Mouse (Mus musculus): ENCODE results near the gene Zc3h18. TPM values are rescaled to one million over a fixed set of nuclear protein-coding genes. Genes with fewer than 3 reads are reported as not detected.

The Zc3h18 gene
- polyA plus RNA-seq, 1 experiment = 29.1 TPM

- no peaks in the 10 kb centered on the region for H3K4me1 ChIP-seq (ENCODE audit: control insufficient read depth, insufficient read depth, insufficient read length)
- no peak overlapping the region for H3K27ac ChIP-seq (ENCODE audit: insufficient read depth, low read length)
- H3K4me3 ChIP-seq (ENCODE audit: extremely low read depth, insufficient read depth, insufficient read length) = no peak overlapping the region
- H3K36me3 ChIP-seq (ENCODE audit: control insufficient read depth, insufficient read depth, low read length) = peaks cover 42% of the 10 kb centered on the region
- 96% methylated on average over 9 of the region's 9 CpGs for WGBS
- no peaks in the 10 kb centered on the region for H3K27me3 ChIP-seq (ENCODE audit: control insufficient read depth, insufficient read depth, low read length)
- no peak for DNase-seq (ENCODE audit: low read depth in 1 of 2, low spot score in 2 of 2)
- TF ChIP-seq CTCF (IDR thresholded peaks at IDR 0.05; ENCODE audit: extremely low read depth, insufficient read depth, insufficient read length, insufficient replicate concordance) = no peak
- no peak for TF ChIP-seq POLR2A (IDR thresholded peaks at IDR 0.05; ENCODE audit: low read depth, low read length)
Measured at GRCm38 (mm10) chr8:122414311-122414710, 37.9 kb downstream of the Zc3h18 start.

- TF ChIP-seq CTCF (IDR thresholded peaks at IDR 0.05; ENCODE audit: extremely low read depth, insufficient read depth, insufficient read length, insufficient replicate concordance) (no peak), POLR2A (IDR thresholded peaks at IDR 0.05; ENCODE audit: low read depth, low read length) (no peak)
- H3K4me3 ChIP-seq (ENCODE audit: extremely low read depth, insufficient read depth, insufficient read length) = no peak overlapping the region
- WGBS = 34% methylated on average over 6 of the region's 6 CpGs
- H3K27me3 ChIP-seq (ENCODE audit: control insufficient read depth, insufficient read depth, low read length) = no peaks in the 10 kb centered on the region
- H3K4me1 ChIP-seq (ENCODE audit: control insufficient read depth, insufficient read depth, insufficient read length) = no peaks in the 10 kb centered on the region
- peaks cover 33% of the 10 kb centered on the region for H3K36me3 ChIP-seq (ENCODE audit: control insufficient read depth, insufficient read depth, low read length)
- no peak overlapping the region for H3K27ac ChIP-seq (ENCODE audit: insufficient read depth, low read length)
- DNase-seq (ENCODE audit: low read depth in 1 of 2, low spot score in 2 of 2) = no peak
Measured at GRCm38 (mm10) chr8:122415554-122415953, 39.1 kb downstream of the Zc3h18 start.

- Histone ChIP-seq H3K4me1 (ENCODE audit: control insufficient read depth, insufficient read depth, insufficient read length) (no peaks in the 10 kb centered on the region), H3K4me3 (ENCODE audit: extremely low read depth, insufficient read depth, insufficient read length) (no peak overlapping the region), H3K27ac (ENCODE audit: insufficient read depth, low read length) (0 out of 2 replicates have a peak overlapping the region, but pooled peaks have one; percentile 2), H3K36me3 (ENCODE audit: control insufficient read depth, insufficient read depth, low read length) (peaks cover 27% of the 10 kb centered on the region), H3K27me3 (ENCODE audit: control insufficient read depth, insufficient read depth, low read length) (no peaks in the 10 kb centered on the region)
- DNase-seq (ENCODE audit: low read depth in 1 of 2, low spot score in 2 of 2) = no peak
- TF ChIP-seq POLR2A (IDR thresholded peaks at IDR 0.05; ENCODE audit: low read depth, low read length) (no peak), CTCF (IDR thresholded peaks at IDR 0.05; ENCODE audit: extremely low read depth, insufficient read depth, insufficient read length, insufficient replicate concordance) (no peak)
- WGBS = 79% methylated on average over 9 of the region's 9 CpGs
Measured at GRCm38 (mm10) chr8:122419881-122420555, 43.6 kb downstream of the Zc3h18 start.

- H3K36me3 ChIP-seq (ENCODE audit: control insufficient read depth, insufficient read depth, low read length) = peaks cover 32% of the 10 kb centered on the region
- no peak within 1 kb of the TSS for H3K27ac ChIP-seq (ENCODE audit: insufficient read depth, low read length)
- no peaks in the 10 kb centered on the region for H3K27me3 ChIP-seq (ENCODE audit: control insufficient read depth, insufficient read depth, low read length)
- H3K4me3 ChIP-seq (ENCODE audit: extremely low read depth, insufficient read depth, insufficient read length) = no peak within 1 kb of the TSS
- WGBS = 89% methylated on average over 14 of the region's 14 CpGs
- no peaks in the 10 kb centered on the region for H3K4me1 ChIP-seq (ENCODE audit: control insufficient read depth, insufficient read depth, insufficient read length)
- peak in 1 of 2 experiments; percentile 3 for DNase-seq (ENCODE audit: low read depth in 1 of 2, low spot score in 2 of 2)
- no peak for TF ChIP-seq POLR2A (IDR thresholded peaks at IDR 0.05; ENCODE audit: low read depth, low read length)
- TF ChIP-seq CTCF (IDR thresholded peaks at IDR 0.05; ENCODE audit: extremely low read depth, insufficient read depth, insufficient read length, insufficient replicate concordance) = no peak
Measured at GRCm38 (mm10) chr8:122421376-122422070, 45.1 kb downstream of the Zc3h18 start, which contains the start of gene Il17c. Gene Il17c, plus strand, starts transcription at chr8:122422020.

- Histone ChIP-seq H3K4me3 (ENCODE audit: extremely low read depth, insufficient read depth, insufficient read length) (no peak overlapping the region), H3K4me1 (ENCODE audit: control insufficient read depth, insufficient read depth, insufficient read length) (peaks cover 9% of the 10 kb centered on the region; the same call in 1 of the 2 replicates), H3K27ac (ENCODE audit: insufficient read depth, low read length) (no peak overlapping the region), H3K36me3 (ENCODE audit: control insufficient read depth, insufficient read depth, low read length) (peaks cover 34% of the 10 kb centered on the region), H3K27me3 (ENCODE audit: control insufficient read depth, insufficient read depth, low read length) (no peaks in the 10 kb centered on the region)
- 94% methylated on average over 24 of the region's 24 CpGs for WGBS
- DNase-seq (ENCODE audit: low read depth in 1 of 2, low spot score in 2 of 2) = no peak
- TF ChIP-seq CTCF (IDR thresholded peaks at IDR 0.05; ENCODE audit: extremely low read depth, insufficient read depth, insufficient read length, insufficient replicate concordance) (no peak), POLR2A (IDR thresholded peaks at IDR 0.05; ENCODE audit: low read depth, low read length) (no peak)
Measured at GRCm38 (mm10) chr8:122423217-122423616, 46.8 kb downstream of the Zc3h18 start.

GRCm38 (mm10) chr8:122423659-122424058 lies 47.2 kb downstream of the Zc3h18 start:
- 85% methylated on average over 5 of the region's 5 CpGs for WGBS
- no peak for DNase-seq (ENCODE audit: low read depth in 1 of 2, low spot score in 2 of 2)
- H3K27me3 ChIP-seq (ENCODE audit: control insufficient read depth, insufficient read depth, low read length) = no peaks in the 10 kb centered on the region
- TF ChIP-seq CTCF (IDR thresholded peaks at IDR 0.05; ENCODE audit: extremely low read depth, insufficient read depth, insufficient read length, insufficient replicate concordance) (no peak), POLR2A (IDR thresholded peaks at IDR 0.05; ENCODE audit: low read depth, low read length) (no peak)
- peaks cover 12% of the 10 kb centered on the region; the same call in 1 of the 2 replicates for H3K4me1 ChIP-seq (ENCODE audit: control insufficient read depth, insufficient read depth, insufficient read length)
- peaks cover 34% of the 10 kb centered on the region for H3K36me3 ChIP-seq (ENCODE audit: control insufficient read depth, insufficient read depth, low read length)
- H3K27ac ChIP-seq (ENCODE audit: insufficient read depth, low read length) = no peak overlapping the region
- H3K4me3 ChIP-seq (ENCODE audit: extremely low read depth, insufficient read depth, insufficient read length) = no peak overlapping the region
